Mouse (Mus musculus) midbrain, postnatal 0 days (tissue): Measurements from ENCODE around the gene Slc26a10. TPM values are rescaled to one million over a fixed set of nuclear protein-coding genes. Genes with fewer than 3 reads are reported as not detected.

ENCODE experiments used
- ATAC-seq: fragments of 200-750 bp; cut with Nextera tagmentation; 2 replicates; pipeline ENCODE4 v1.8.0; 2017; ENCODE audit warnings: moderate number of reproducible peaks, mild to moderate bottlenecking, moderate TSS enrichment, moderate library complexity; ENCODE audit not compliant: low FRiP score
- DNase-seq: peaks from one replicate; pipeline ENCODE4 v3.0.0-alpha.2; 2015; ENCODE audit warnings: low spot score
- H3K27ac ChIP-seq: fragments of 300-500 bp; sonication (generic); 2 replicates; pipeline ENCODE4 v1.5.1; 2014; ENCODE audit warnings: low read depth, mild to moderate bottlenecking, low read length, mixed read lengths
- H3K27me3 ChIP-seq: fragments of 300-500 bp; sonication (generic); 2 replicates; pipeline ENCODE4 v1.6.1; 2014; ENCODE audit warnings: low read length, control low read depth, mixed read lengths; ENCODE audit not compliant: insufficient read depth
- H3K36me3 ChIP-seq: fragments of 300-500 bp; sonication (generic); 2 replicates; pipeline ENCODE4 v1.6.1; 2014; ENCODE audit warnings: low read length, control low read depth, mixed read lengths; ENCODE audit not compliant: insufficient read depth
- H3K4me1 ChIP-seq: fragments of 300-500 bp; sonication (generic); 2 replicates; pipeline ENCODE4 v1.6.1; 2014; ENCODE audit warnings: mild to moderate bottlenecking, control low read depth, antibody characterized with exemption, low read length, mixed read lengths; ENCODE audit not compliant: insufficient read depth
- H3K4me2 ChIP-seq: fragments of 300-500 bp; sonication (generic); 2 replicates; pipeline ENCODE4 v1.6.1; 2014; ENCODE audit warnings: low read depth, mild to moderate bottlenecking, low read length, mixed read lengths; ENCODE audit not compliant: poor library complexity, severe bottlenecking
- H3K4me3 ChIP-seq: fragments of 300-500 bp; sonication (generic); 2 replicates; pipeline ENCODE4 v1.5.1; 2014; ENCODE audit warnings: low read depth, mild to moderate bottlenecking, low read length, moderate library complexity
- H3K9ac ChIP-seq: fragments of 300-500 bp; sonication (generic); replicated peaks from 2 replicates; pipeline ENCODE4 v1.6.1; 2014; ENCODE audit warnings: mild to moderate bottlenecking, low read length, moderate library complexity, mixed read lengths; ENCODE audit not compliant: poor library complexity, severe bottlenecking
- H3K9me3 ChIP-seq: fragments of 300-500 bp; sonication (generic); 2 replicates; pipeline ENCODE4 v1.6.1; 2016; ENCODE audit warnings: low read length, control low read depth
- CTCF ChIP-seq: IDR thresholded peaks from 2 replicates; pipeline ENCODE4 v1.5.1; 2016; ENCODE audit warnings: antibody characterized with exemption, mild to moderate bottlenecking
- WGBS: fragments of 180-500 bp; shearing (Covaris S2); extraction: QIAGEN DNeasy Blood & Tissue Kit; methylation state at CpG from one replicate; pipeline ENCODE4 v1.1.7; 2014; 5-methylcytosine and 5-hydroxymethylcytosine counted together
- polyA plus RNA-seq: library from polyadenylated mRNA; unstranded; fragments of >200 nt; fragmentation: Nextera tagmentation; extraction: Ambion mirVana; gene quantifications from 2 replicates; pipeline ENCODE4 v1.2.1, GENCODE M21; 2015
- total RNA-seq: library from RNA; depleted of rRNA; stranded (reverse); fragments of >200 nt; gene quantifications from 2 replicates; pipeline ENCODE4 v1.2.3, GENCODE M21; 2014

The Slc26a10 gene
- total and polyA plus RNA-seq, 2 experiments from 2014 or later, result 0.05 to 0.80 TPM

DNA sequence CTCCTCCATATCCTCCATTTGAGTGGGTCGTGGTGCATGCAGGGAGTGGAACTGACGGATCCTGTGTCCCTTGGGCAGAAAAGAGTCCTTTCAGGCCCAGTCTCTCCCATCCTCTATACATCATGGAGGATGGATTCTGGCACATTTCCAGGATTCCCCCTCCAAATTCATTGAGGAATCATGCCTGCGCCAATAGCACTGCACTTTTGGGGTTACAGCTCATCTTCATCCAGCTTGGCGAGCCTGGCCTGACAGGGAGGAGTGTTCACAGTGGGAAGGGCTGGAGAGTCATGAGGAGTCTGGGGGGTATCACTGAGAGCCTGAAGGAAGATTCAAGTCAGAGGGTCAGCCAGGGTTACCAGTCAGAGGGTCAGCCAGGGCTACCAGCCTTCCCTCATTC, 2.2 kb upstream of the Slc26a10 start:
- TF ChIP-seq CTCF, result no peak
- Histone ChIP-seq H3K4me3 (no peak overlapping the region), H3K9me3 (no peaks in the 10 kb centered on the region), H3K36me3 (no peaks in the 10 kb centered on the region), H3K9ac (no peak overlapping the region), H3K4me2 (no peak overlapping the region), H3K27me3 (peaks cover 28% of the 10 kb centered on the region), H3K4me1 (peaks cover 13% of the 10 kb centered on the region), H3K27ac (no peak overlapping the region)
- 80% methylated on average over 4 of the region's 4 CpGs for WGBS
- DNase-seq (no peak), ATAC-seq (no peak)

DNA sequence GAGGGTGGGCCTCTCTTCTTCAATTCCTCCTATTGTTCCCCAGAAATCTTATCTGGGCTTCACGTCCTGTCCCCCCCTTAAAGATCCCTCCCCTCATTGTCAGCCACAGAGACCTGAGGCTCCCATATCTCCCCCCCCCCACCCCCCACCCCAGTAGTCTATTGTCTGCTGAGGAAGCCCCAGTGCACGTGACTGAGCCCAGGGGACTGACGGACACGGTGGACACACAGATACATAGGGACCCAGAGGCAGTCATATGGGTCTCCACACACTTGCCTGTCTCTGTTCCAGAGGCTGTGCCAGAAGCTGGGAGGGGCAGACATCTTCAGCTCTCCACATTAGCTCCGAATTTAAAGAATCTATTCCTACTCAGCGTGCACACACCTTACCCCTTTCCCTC, 1.1 kb upstream of the Slc26a10 start:
- Histone ChIP-seq H3K9ac (no peak overlapping the region), H3K4me1 (peaks cover 13% of the 10 kb centered on the region), H3K36me3 (no peaks in the 10 kb centered on the region), H3K27ac (no peak overlapping the region), H3K27me3 (peaks cover 31% of the 10 kb centered on the region), H3K4me3 (no peak overlapping the region), H3K9me3 (no peaks in the 10 kb centered on the region), H3K4me2 (no peak overlapping the region)
- TF ChIP-seq CTCF, result no peak
- 67% methylated on average over 6 of the region's 6 CpGs for WGBS
- DNase-seq (no peak), ATAC-seq (no peak)

DNA sequence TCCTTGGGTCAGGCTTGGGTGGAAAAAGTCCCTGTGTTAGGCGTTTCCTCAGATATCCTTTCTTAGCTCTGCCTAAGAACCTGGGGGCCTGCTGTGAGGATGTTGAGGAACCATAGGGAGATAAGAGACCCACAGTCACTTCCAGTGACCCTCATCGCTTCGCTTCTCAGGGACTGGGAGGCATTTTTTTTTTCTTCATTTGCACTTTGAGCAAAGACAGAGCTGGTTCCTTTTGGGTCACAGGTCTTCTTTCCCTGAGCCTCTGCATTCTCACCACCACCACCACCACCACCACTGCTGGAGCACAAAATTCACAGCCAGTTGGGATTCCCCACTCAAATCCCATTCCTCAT, 226 bp upstream of the Slc26a10 start:
- Histone ChIP-seq H3K9ac (no peak overlapping the region), H3K4me3 (no peak overlapping the region), H3K27ac (no peak overlapping the region), H3K36me3 (no peaks in the 10 kb centered on the region), H3K27me3 (peaks cover 38% of the 10 kb centered on the region), H3K4me2 (no peak overlapping the region), H3K4me1 (peaks cover 13% of the 10 kb centered on the region), H3K9me3 (no peaks in the 10 kb centered on the region)
- DNase-seq, result no peak
- no peak for TF ChIP-seq CTCF
- no peak for ATAC-seq
- 30% methylated on average over 3 of the region's 3 CpGs for WGBS

DNA sequence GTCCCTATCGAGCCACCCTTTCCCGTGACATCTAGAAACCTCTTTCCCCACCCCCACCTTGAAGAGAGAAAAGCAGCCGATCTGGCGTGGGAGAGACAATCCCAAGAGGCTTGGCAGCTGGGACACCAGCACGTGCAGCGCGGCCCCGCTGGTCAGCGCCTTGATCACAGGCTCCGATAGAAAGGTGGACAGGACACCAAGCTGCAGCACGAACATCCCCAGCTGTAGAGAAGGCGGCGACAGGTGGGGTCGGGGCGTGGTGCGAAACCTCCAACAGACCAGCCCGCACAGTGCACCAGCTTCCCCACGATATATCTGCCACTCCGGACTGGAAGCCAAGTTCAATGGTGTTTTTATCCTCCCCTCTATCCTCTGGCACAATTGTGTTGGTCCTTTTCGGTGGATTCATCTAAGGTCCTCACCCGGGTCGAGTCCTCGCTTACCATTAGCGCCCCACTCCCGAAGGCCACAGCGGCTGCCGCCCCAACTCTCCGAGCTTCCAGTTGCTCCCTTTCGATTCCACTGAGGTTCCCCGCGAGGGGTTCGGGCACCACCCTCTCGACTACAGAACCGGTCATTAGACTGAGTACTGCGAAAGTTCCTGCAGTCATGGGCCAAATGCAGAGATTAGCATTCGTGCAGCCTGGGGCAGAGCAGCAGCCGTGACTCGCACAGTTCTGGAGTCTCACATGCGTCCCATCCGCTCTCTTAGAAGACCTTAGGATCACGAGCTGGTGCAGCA, 2.0 kb downstream of the Slc26a10 start:
- Histone ChIP-seq H3K4me3 (peak overlapping the region; percentile 24), H3K9me3 (no peaks in the 10 kb centered on the region), H3K4me1 (peaks cover 13% of the 10 kb centered on the region), H3K9ac (no peak overlapping the region), H3K27me3 (peaks cover 38% of the 10 kb centered on the region), H3K27ac (no peak overlapping the region), H3K4me2 (peak overlapping the region; percentile 49), H3K36me3 (no peaks in the 10 kb centered on the region)
- no peak for DNase-seq
- WGBS, result 4% methylated on average over 41 of the region's 41 CpGs
- TF ChIP-seq CTCF, result no peak
- ATAC-seq, result no peak

DNA sequence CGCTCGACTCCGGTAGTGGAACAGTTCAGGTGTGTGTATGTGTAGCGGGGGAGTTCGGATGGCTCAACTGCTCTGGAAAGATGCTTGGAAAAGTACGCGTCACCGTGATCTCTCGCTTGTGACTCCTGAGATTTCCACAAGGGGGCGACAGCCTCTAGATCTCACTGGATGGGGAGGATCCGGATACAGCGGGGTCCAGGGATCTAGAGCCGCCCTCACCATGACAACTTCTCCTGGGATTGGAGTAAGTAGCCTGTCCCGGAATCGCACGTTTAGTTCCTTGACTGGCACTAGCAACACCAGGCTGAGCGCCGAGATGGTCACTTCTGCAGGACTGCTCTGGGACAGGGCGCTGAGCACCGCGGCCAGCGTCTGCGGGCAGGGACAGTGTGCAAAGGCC, 2.7 kb downstream of the Slc26a10 start:
- 2% methylated on average over 23 of the region's 23 CpGs for WGBS
- Histone ChIP-seq H3K27ac (no peak overlapping the region), H3K27me3 (peaks cover 38% of the 10 kb centered on the region), H3K9ac (no peak overlapping the region), H3K4me1 (peaks cover 13% of the 10 kb centered on the region), H3K9me3 (no peaks in the 10 kb centered on the region), H3K4me3 (peak overlapping the region; percentile 24), H3K4me2 (peak overlapping the region; percentile 49), H3K36me3 (no peaks in the 10 kb centered on the region)
- DNase-seq (peak; percentile 91), ATAC-seq (peak; percentile 56)
- TF ChIP-seq CTCF, result peak; percentile 89

DNA sequence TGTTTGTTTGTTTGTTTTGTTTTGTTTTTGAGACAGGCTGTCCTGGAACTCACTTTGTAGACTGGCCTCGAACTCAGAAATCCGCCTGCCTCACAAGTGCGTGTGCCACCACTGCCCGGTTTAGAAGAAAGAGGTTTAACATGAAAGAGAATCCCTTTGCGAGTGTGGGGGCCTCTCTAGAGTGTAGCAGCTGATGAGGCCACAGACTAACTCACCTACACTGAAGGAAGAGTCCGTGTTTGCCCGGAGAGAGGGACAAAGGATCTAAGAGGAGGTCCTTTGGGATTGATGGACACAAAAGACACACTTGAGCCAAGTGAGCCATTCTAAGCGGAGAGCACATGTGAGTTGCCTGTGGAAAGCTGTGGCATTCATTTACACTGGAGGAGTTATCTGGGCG, 3.2 kb downstream of the Slc26a10 start:
- Histone ChIP-seq H3K27ac (no peak overlapping the region), H3K4me1 (peaks cover 13% of the 10 kb centered on the region), H3K27me3 (peaks cover 38% of the 10 kb centered on the region), H3K9me3 (no peaks in the 10 kb centered on the region), H3K4me3 (no peak overlapping the region), H3K4me2 (no peak overlapping the region), H3K9ac (no peak overlapping the region), H3K36me3 (peaks cover 2% of the 10 kb centered on the region)
- ATAC-seq (no peak), DNase-seq (no peak)
- TF ChIP-seq CTCF, result no peak
- 23% methylated on average over 9 of the region's 9 CpGs for WGBS
